Mouse (Mus musculus) cerebellum, adult 18-20 months (tissue): ENCODE measurements around the gene Lrrc10b.

ENCODE experiments used
- DNase-seq, 2 experiments: peaks; one replicate each; pipeline ENCODE4 v3.0.0; 2021

Gene Lrrc10b

GRCm38 (mm10) chr19:10437521-10437920 is 19.8 kb downstream of the Lrrc10b start:
- peak in 1 of 2 experiments; percentile 7 for DNase-seq

DNA sequence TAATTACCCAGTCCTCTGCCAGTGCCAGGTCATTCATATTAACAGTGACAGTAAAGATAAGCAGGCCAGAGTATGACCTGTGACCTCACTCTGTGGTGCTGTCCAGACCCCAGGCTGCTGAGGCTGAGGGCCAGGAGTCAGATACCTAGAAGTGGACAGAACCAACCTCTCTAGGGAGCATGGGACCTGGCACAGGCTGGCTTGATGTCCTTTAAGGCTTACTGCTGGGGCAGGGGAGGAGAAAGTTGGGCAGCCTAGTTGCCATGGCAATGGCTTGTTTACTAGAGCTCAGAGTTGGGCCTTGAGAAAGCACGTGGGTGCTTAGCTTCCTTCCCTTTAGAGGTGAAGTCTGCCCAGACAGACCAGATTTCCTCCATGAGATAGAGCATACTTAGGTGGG is 20.5 kb downstream of the Lrrc10b start:
- DNase-seq, result peak in 1 of 2 experiments; percentile 1

DNA sequence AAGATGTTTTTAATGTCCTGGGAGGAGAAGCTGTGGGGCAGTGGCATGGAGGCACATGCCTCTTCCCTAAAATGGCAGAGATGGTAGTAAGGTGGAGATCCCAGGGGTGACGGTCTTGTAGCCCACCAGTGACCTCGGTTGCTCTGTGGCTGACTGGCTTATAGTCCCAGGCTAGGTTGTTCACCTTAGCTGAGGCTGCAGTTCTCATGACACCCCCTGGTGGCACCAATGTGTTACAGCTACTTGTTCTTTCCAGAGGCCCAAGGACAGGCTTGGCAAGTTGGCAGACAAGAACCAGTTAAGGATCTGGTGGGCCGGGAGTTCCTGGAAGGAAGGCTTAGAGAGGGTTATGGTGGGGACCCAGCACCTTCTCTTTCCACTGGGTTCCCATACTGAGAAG is 21.4 kb downstream of the Lrrc10b start:
- peak; percentile 87 to 88 for DNase-seq

GRCm38 (mm10) chr19:10434927-10435326 is 22.3 kb downstream of the Lrrc10b start:
- DNase-seq, result no peak

- peak; percentile 53 to 59 for DNase-seq
Measured at GRCm38 (mm10) chr19:10433879-10434540, 23.3 kb downstream of the Lrrc10b start.

DNA sequence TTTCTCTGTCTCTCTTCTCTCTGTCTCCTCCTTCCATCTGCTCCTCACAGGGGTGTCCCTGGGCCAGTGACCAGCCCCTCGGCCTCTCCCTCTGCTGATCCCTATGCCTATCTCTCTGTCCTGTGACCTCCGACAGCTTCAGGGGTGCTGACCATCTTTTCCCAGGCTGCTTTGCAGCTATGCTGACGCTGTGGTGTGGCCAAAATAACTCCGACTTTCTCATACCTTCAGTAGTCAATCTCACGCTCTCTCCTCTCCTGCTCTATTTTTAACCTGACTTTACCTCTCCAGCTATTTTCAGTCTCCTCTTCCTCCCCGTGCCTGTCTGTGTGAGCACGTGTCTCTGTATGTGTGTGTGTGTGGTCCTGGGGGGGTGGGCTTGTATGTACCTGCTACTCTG is 24.0 kb downstream of the Lrrc10b start:
- no peak for DNase-seq

DNA sequence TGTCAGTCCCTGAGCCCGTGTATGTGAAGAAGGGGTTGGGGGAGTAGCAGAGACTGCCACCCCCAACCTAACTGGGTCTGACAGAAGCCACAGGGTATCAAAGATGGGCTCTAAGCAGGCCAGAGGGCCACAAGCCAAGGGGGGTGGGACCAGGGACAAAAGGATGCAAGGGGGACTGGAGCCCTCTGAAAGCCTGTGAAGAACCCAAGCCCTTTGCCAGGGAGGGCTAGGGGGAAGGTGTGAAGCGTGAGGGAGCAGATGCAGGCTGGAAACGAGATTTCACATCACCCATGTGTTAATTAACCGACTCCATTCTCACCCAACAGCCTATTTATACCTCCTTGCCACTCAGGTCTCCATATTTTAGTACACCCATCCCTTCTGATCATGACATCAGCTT is 25.4 kb downstream of the Lrrc10b start:
- no peak for DNase-seq

DNA sequence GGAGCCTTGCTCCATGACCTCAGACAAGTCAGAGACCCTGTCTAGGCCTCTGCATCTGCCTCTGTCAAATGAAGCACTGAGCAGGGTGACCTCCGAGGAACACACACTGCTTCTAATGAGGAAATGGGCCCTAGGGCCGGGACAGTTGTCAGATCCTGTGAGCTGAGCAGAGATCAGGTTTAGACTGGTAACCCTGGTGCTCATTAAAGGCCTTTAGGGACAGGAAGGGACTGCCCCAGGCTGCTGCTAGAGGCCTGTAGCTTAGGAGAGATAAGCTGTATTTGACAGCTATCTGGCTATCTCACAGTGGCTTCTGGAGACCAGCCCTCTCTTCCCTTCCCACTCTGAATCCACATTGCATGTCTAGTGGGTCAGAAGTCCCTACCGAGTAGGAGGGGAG is 25.9 kb downstream of the Lrrc10b start:
- DNase-seq, result no peak

GRCm38 (mm10) chr19:10429371-10429770 is 27.9 kb downstream of the Lrrc10b start:
- DNase-seq, result peak; percentile 54 to 65

DNA sequence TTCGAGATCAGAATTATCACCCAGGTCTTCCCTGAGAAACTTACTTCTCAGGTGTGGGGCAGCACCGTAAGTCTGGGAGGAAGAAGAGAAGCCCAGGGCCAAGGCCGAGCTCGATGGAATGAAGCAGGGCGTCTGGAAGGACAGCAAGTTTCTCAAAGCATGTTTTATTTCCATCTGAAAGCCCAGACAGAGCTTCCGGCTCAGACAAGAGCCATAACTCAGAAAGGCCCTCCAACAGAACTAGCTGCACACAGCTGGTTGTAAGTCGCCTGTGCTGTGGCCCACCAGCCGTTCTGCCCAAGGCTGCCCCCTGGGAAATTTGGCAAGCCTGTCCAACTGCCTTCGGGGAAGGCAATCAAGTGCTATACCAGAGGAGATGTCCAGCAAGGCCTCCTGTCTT is 29.8 kb downstream of the Lrrc10b start:
- DNase-seq, result no peak

DNA sequence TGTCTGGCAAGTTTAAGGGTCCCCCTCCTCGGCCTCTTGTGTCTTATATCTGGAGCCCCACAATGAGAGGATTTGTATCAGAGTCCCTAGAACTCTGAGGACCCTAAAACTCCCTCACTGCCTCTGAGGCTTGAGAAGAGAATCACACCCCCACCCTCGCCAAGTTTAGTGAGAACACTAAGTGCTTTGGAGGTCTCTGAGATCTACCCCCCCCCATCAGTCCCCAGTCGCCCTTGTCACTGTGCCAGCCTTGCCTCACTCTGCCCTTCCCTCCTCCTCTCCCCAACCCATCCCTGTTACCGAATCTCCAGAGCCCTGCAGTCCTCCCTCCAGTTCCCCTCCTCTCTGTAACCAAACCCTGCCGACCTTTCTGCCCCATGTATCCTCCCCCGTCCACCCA is 30.5 kb downstream of the Lrrc10b start:
- DNase-seq, result no peak

- no peak for DNase-seq
Measured at GRCm38 (mm10) chr19:10426312-10426711, 31.0 kb downstream of the Lrrc10b start.

GRCm38 (mm10) chr19:10425484-10426270 is 31.6 kb downstream of the Lrrc10b start:
- DNase-seq, result no peak

GRCm38 (mm10) chr19:10424751-10425150 is 32.5 kb downstream of the Lrrc10b start:
- no peak for DNase-seq

GRCm38 (mm10) chr19:10421986-10422976 is 35.0 kb downstream of the Lrrc10b start:
- peak in 1 of 2 experiments; percentile 47 for DNase-seq

DNA sequence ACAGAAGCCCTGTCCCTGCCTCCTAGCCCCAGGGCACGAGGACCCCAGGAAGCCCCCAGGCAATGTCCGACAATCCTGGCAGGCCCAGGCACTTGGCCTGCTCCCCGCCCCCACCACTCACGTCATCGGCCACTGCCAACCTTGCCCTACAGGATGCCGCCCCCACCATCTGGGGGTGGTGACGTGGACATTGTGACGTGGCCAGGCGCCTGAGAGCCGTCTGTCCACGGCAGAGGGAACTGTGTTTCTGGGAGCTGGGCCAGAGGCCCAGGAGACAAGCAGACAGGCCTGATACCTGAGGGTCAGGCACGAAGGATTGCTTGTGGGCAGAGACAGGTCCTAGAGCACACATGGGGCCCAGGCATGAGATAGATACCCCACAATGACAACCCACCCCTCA is 39.8 kb downstream of the Lrrc10b start:
- peak; percentile 97 to 99 for DNase-seq

DNA sequence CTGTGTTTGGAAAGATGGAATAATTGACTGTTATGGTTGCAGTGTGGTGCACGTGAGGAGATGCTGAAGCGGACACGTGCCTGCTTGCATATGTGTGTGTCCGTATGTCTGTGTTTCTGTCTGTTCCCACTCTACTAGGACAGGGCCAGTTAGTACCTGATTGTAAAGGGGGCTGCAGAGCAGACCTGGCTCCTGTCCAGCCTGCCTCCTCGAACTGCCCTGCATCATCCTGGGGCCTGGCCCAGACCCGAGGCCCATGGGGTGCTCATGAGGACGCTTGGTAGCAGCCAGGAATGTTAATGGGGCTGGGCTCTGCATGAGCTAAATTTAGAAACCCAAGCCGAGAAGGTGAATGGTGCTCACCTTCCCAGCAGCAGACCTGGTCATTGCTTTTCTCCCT is 40.4 kb downstream of the Lrrc10b start:
- peak; percentile 76 to 79 for DNase-seq

- DNase-seq, result peak; percentile 52 to 63
Measured at GRCm38 (mm10) chr19:10415508-10415907, 41.8 kb downstream of the Lrrc10b start.

DNA sequence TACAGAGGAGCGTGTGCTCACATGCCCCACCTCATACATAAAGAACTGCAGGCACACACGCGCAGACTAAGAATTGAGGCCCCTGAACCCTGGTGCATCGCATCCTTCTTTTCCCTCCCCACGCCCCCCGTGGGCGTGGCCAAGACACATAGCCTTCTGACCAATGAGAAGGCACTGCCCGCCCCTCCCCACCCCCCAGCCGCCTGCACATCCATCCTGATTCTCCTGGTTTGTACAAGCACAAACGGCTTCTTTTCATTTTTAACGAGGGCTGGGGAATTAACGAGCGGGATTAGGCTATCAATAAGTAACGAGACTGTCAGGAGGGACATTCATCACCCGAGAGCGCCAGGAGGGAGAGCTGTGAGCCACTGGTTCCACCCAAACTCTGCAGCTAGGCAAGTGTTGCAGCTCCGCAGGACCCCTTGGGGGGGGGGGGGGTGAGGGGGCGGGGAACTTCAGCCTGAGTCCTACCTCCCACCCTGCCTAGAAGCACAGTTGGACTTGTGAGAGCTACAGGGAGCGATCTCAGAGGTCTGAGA is 43.5 kb downstream of the Lrrc10b start:
- DNase-seq, result no peak
